Mouse (Mus musculus): ENCODE measurements around the gene Tent2. TPM values are rescaled to one million over a fixed set of nuclear protein-coding genes. Genes with fewer than 3 reads are reported as not detected.

Tent2 gene
- total RNA-seq, 2 experiments from 2014 or later = 18.0 to 27.0 TPM

- DNase-seq = peak; percentile 42
Observed at GRCm38 (mm10) chr13:93143819-93144283, 48.3 kb downstream of the Tent2 start.

DNA sequence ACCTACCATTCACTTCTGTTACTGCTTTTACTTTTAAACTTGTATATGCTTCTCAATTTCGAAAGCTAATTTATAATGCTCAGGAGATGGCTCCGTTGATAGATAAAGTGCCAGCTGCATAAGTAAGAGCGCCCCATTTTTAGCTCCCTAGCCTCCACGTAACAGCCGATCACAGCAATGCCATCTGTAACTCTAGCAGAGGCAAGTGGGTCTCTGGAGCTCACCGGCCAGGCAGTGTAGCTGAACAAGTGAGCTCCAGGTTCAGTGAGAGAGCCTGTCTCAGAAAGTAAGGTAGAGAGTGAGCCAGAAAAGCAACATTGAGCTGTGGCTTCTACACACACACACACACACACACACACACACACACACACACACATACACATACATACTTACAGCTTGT is 51.0 kb downstream of the Tent2 start:
- DNase-seq = no peak

DNA sequence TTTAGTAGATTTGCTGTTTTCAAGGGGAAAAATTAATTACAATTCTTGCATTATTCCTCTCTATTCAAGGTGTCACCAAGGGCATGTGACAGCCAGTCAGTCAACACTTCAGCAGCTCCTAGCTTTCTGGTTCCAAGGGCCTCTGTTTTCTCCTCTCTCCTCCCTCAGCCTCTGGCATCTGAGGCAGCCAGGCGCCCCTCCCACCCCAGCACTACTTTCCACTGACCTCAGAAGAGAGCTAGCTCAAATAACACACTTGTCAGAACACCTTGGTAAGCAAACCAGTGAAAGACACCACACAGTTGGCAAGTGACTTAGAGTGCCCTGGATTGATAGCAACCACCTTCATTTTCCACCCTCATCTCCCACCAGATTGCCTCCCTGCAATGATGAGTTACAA is 54.1 kb downstream of the Tent2 start:
- peak; percentile 26 for DNase-seq

GRCm38 (mm10) chr13:93137098-93137497 is 55.1 kb downstream of the Tent2 start:
- no peak for DNase-seq

GRCm38 (mm10) chr13:93136251-93136650 is 55.9 kb downstream of the Tent2 start:
- no peak for DNase-seq

- no peak for DNase-seq
Observed at GRCm38 (mm10) chr13:93135501-93135900, 56.7 kb downstream of the Tent2 start.

DNA sequence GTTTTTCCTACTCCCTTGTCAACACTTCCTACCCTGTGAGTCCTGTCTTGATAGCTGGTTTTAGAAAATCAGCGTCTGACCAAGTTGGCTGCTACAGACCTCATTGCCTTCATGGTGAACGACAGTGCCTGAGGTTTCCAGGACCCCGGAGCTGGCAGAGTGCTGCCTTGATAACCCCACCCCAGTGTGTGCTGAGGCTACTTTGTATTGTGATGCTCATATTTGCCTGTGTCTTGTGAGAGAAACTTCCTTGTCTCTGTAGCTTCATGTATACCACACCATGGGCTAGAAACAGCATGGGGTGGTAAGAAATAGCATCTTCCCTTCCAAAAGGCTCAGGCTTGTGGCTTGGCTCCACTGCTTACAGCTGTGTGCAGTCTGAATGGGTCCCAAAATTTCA is 61.5 kb downstream of the Tent2 start:
- DNase-seq = no peak

GRCm38 (mm10) chr13:93128961-93129360 is 63.2 kb downstream of the Tent2 start:
- DNase-seq = no peak

DNA sequence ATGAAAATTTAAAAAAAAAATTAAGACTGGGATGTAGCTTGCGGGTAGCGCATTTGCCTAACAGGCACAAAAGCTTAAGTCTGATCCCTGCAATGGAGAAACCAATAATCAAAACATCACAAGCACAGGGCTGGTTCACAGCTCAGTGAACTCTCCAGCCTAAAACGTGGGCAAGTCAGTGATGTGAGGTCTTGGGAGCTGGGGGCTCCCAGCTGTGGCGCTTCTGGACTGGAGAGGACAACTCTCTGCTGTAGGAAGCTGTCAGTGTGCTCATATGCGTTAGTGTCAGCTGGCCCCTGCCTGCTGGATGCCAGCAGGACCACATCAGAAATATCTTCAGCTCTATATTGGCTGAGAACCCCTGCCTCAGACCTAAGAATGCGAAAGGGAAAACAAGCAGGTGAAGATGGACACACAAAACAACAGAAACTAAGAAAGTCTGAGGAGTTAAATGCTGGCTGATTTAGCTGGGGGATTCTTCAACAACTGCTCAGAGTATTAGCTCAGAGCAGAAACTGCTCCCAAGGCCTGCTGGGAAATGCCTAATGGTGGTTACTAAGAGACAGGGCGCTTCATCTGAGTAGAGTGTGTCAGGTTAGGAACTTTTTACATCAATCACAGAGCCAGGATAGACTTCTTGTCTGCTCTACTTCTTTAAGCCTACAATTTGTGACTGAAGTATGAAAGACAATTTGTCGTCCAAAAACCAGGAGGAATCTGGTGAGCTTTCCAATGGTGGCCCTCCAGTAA is 63.9 kb downstream of the Tent2 start:
- no peak for DNase-seq

DNA sequence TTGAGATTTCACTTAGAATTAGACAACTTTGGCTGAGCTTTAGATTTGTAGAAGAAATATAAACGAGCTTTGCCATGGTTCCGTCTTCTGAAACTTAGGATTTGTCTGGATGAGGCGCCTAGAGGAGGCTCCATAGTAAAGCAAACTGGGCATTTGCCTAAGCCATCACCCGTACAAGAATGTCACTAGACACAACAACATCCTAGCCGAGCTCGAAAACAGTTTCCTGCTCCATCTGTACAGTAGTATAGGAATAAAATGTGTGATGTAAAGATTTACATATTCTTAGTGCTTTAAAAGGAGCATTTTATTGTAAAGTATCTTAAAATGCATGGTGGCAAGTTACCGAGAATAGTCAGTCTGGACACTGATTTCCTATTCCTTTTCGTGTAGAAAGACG is 69.9 kb downstream of the Tent2 start:
- no peak for DNase-seq

DNA sequence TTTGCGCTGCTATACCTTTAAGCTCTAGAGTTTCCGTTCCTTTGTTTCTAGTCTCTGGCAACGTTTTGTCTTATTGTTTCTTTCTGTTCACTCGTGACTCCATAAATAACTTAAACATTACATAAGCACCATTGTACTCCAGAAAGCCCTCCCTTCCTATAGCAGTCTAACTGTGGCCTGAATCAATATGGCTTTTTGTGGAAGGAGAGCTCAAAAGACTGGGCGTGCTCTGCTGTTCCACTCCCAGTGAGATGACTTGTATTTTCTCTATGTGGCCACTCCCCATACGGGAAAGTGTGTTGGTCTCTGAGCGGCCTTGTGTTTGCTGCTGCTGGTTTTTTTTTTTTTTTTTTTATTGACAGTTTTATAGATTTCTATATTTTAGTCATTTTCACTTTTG is 74.9 kb downstream of the Tent2 start:
- DNase-seq = no peak

- no peak for DNase-seq
Observed at GRCm38 (mm10) chr13:93102340-93103090, 89.7 kb downstream of the Tent2 start.

DNA sequence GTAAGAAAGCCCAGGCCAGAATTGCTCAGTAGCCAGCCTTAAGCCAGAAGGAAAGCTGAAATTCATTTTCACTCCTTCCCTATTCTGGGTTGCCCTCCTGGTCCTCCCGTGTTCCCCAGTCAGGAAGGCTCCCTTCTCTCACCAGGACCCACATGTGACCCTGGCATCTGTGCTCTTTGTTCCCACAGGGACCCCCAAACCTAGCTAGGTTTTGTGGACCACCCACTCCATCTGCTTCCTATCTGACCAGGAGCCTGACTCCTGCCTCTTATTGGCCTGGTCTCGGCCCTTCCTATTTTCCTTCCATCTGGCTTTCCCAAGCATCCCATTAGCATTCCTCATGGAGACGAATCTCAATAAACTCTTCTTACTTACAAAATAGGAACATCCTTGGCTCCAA is 93.6 kb downstream of the Tent2 start:
- no peak for DNase-seq

DNA sequence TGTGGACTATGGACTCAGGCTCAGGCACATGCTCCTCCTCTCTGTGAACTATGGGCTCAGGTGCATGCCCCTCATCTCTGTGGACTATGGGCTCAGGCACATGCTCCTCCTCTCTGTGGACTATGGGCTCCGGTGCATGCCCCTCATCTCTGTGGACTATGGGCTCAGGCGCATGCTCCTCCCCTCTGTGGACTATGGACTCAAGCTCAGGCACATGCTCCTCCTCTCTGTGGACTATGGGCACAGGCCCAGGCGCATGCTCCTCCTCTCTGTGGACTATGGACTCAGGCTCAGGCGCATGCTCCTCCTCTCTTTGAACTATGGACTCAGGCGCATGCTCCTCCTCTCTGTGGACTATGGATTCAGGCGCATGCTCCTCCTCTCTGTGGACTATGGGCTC is 95.5 kb downstream of the Tent2 start:
- no peak for DNase-seq

Other genes with a start within 250 kb of the Tent2 start
- gene Cmya5, start 47.7 kb downstream of the Tent2 start, total RNA-seq (2021) = 100 to 1,000 TPM; 451 to 467 TPM
- gene Homer1, start 107.2 kb upstream of the Tent2 start, total RNA-seq (2021) = 10 to 100 TPM; 45.0 to 60.9 TPM

Measured in gastrocnemius, postnatal 10 days (tissue).